Mouse (Mus musculus) common myeloid progenitor, adult 5-6 weeks (primary cell): ENCODE results near the gene Stxbp5l. TPM values are rescaled to one million over a fixed set of nuclear protein-coding genes. Genes with fewer than 3 reads are reported as not detected.
"Not testable (repeated sequence)": the region's sequence is repeated elsewhere in the genome, so short reads cannot be mapped to it uniquely, and the experiment has no call there.

Experiments used
- ATAC-seq: replicated peaks from 2 replicates; pipeline ENCODE4 v1.8.0; 2016; ENCODE audit warnings: low read depth, mild to moderate bottlenecking, moderate TSS enrichment, inconsistent platforms; ENCODE audit not compliant: poor library complexity, severe bottlenecking
- total RNA-seq: library from RNA; stranded (forward); fragments of 200-1000, 187-1606 nt; gene quantifications from 2 replicates; pipeline ENCODE4 v1.2.3, GENCODE M21; 2017

Stxbp5l gene
- total RNA-seq, 1 experiment from 2014 or later = not detected

- 0 out of 2 replicates have a peak, but pooled peaks have one; percentile 22 for ATAC-seq
Observed at GRCm38 (mm10) chr16:37292593-37292992, 92.2 kb downstream of the Stxbp5l start.

- no peak for ATAC-seq
Observed at GRCm38 (mm10) chr16:37280206-37280605, 104.6 kb downstream of the Stxbp5l start.

DNA sequence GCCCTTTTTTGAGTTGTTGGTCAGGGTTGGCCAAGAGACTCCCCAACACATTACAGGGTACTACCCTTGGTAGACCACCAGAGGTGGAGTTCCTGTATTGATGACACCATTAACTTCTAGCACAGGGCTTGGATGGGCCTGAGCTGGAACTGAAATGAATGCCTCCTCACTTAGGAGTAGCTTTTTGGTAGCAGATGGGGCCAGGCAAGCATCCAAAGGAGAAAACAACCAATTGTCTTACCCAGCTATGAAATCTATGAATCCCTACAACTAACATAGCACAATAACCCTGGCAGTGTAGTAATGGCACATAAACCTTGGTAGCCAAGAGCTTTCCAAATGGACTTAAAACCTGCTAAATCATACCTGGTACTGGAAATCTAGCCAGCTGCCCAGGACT is 111.1 kb downstream of the Stxbp5l start:
- ATAC-seq = no peak

GRCm38 (mm10) chr16:37261678-37262077 is 123.1 kb downstream of the Stxbp5l start:
- ATAC-seq = no peak

GRCm38 (mm10) chr16:37219151-37219550 is 165.6 kb downstream of the Stxbp5l start:
- ATAC-seq = no peak

DNA sequence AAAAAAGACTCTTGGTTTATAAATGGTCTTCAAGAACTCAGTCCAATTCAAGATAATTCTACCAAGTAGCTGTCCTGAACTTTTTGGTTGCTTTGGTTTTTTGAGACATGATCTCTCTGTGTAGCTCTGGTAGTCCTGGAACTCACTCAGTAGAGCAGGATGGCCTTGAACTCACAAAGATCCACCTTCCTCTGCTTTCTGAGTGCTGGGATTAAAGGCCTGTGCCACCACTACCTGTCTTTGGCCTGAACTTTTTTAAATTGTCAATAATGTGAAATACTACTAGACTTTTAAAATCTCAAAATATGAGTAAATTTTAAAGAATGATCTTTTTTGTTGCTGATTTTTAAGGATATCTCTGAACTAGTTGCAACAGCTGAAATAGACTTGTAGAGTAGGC is 176.0 kb downstream of the Stxbp5l start:
- ATAC-seq = no peak

DNA sequence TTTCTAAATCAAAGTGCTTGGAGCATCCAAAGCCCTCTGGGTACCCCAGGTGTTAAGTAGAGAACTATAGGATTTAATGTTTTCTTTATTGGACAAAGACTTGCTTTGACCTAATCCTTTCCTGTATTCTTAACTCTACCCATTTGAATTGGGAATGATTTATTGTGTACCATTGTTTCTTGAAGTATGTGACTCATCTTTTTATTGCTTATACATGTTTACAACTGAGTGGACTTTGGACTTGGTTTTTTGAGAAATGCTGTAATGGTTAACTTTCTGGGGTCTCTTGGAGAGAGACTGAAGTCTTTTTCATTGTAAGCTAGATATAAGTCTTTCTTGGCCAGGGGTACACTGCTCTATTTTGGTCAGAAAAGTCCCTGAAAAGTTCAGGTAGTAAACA is 190.6 kb downstream of the Stxbp5l start:
- no peak for ATAC-seq

- ATAC-seq = not testable (repeated sequence)
Observed at GRCm38 (mm10) chr16:37125190-37125589, 259.6 kb downstream of the Stxbp5l start.

GRCm38 (mm10) chr16:37109285-37109684 is 275.5 kb downstream of the Stxbp5l start:
- peak; percentile 91 for ATAC-seq

DNA sequence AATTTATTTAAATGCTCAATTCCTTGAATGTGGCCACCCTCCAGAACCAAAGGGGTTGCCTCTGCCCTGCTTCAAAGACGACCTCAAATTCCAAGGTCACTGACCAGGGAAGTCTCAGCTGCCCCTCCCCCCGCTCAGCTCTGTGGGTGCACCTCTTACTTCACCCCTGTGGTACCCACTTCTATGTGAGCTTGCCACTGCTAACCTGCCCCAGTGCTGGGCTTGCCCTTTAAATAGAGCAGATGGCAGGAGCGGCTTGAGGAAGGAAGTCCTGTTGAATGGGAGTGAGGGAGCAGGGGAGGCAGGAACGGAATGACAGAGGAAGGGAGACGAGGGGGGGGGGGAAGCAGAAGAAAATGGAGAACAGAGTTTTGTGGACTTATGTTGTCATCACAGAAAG is 276.0 kb downstream of the Stxbp5l start:
- 0 out of 2 replicates have a peak, but pooled peaks have one; percentile 25 for ATAC-seq

DNA sequence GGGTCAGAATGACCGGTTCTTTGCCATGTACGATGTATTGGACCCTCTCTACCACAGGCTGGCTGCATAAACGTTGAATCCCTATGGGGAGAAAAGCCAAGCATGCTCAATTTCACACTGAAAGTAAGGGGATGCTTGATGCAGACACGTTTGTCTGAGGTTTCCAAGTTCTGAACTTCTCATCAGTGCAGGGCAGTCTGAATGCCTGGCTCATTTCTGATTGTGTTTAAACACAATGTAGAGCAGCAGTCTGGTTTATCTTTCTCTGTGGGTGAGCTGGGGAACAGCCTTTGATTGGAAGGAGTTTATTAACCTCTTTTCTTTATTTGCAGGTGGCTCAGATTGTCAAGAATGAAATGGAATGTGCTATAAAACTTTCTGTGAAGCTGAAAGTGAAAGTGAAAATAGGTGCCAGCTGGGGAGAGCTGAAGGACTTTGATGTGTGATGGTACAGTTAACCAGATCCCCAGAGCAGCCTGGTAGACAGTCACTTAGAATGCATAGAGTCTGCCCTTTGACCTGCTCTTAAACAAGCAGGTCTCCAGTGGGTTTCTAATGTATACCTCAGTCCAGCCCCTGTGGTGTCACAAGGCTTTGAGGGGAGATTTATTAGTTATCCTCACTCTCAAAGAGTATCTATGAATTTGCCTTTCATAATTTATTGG is 290.5 kb downstream of the Stxbp5l start:
- ATAC-seq = no peak

- ATAC-seq = no peak
Observed at GRCm38 (mm10) chr16:37089648-37090047, 295.1 kb downstream of the Stxbp5l start.

DNA sequence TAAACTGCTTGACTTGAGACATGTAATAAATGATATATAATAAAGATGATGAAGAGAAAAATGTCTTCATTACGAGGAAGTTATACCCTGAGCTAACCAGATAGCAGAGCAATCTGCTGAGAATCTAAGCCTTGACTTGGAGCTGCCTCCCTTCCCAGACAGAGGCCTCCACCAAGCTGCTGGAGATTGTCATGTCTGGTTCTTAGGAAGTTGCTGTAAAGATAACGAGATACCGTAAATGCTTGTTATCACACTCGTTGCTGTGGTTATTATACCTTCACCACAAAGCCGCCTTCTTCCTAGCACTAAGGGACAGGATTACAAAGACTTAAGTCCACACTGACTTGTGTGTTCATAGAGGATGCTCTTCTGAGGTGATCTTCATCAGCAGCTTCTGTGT is 312.4 kb downstream of the Stxbp5l start:
- no peak for ATAC-seq

Other genes with a start within 250 kb of the Stxbp5l start
- 16.5 and 26.9 TPM in 2 replicates for gene Gtf2e1, start 154.8 kb upstream of the Stxbp5l start, total RNA-seq
- 11.0 and 11.5 TPM in 2 replicates for gene Rabl3, start 154.9 kb upstream of the Stxbp5l start, total RNA-seq
- gene Hgd, start 195.2 kb upstream of the Stxbp5l start, total RNA-seq = 0.63 TPM in 1 of 2 replicates, not detected in the other